Mouse (Mus musculus): Measurements from ENCODE around the gene Azin2.

- TF ChIP-seq POLR2A (IDR thresholded peaks at IDR 0.05; ENCODE audit: low read depth, low read length) (no peak), MEF2A (IDR thresholded peaks at IDR 0.05; ENCODE audit: borderline replicate concordance, low read depth, low read length) (no peak), CTCF (conservative IDR thresholded peaks at IDR 0.05 in 1 of 2, IDR thresholded peaks at IDR 0.05 in 1 of 2; ENCODE audit: low read depth in 2 of 2, low read length in 2 of 2) (no peak), CHD2 (IDR thresholded peaks at IDR 0.05; ENCODE audit: low read length) (no peak), EP300 (IDR thresholded peaks at IDR 0.05; ENCODE audit: low read length) (no peak), MAFK (IDR thresholded peaks at IDR 0.05; ENCODE audit: insufficient replicate concordance, low read length) (no peak), HCFC1 (IDR thresholded peaks at IDR 0.05; ENCODE audit: low read depth, low read length) (no peak), RCOR1 (conservative IDR thresholded peaks at IDR 0.05; ENCODE audit: low read depth, low read length) (no peak), NRF1 (IDR thresholded peaks at IDR 0.05; ENCODE audit: low read depth, low read length) (no peak)
These were observed 65.6 kb downstream of the Azin2 start for GRCm38 (mm10) chr4:128896667-128897066.
